Mouse (Mus musculus) induced T-regulatory cell, adult 2 months (primary cell): ENCODE results near the gene Rpl13.
A peak's percentile ranks its signal among the peaks of the same experiment; 100 is the strongest.

Source experiments
- DNase-seq: peaks from one replicate; pipeline ENCODE4 v3.0.0-alpha.2; 2012; ENCODE audit warnings: low read depth

Gene Rpl13

GRCm38 (mm10) chr8:123101735-123102685, at the start of gene Rpl13:
Gene Rpl13, plus strand, starts transcription at chr8:123102350.
- peak; percentile 93 for DNase-seq

- no peak for DNase-seq
Observed at GRCm38 (mm10) chr8:123062721-123063120, 39.4 kb upstream of the Rpl13 start, which contains the start of gene Spg7. Gene Spg7, plus strand, starts transcription at chr8:123062942.

GRCm38 (mm10) chr8:123064072-123064471, 38.1 kb upstream of the Rpl13 start:
- DNase-seq: no peak

DNA sequence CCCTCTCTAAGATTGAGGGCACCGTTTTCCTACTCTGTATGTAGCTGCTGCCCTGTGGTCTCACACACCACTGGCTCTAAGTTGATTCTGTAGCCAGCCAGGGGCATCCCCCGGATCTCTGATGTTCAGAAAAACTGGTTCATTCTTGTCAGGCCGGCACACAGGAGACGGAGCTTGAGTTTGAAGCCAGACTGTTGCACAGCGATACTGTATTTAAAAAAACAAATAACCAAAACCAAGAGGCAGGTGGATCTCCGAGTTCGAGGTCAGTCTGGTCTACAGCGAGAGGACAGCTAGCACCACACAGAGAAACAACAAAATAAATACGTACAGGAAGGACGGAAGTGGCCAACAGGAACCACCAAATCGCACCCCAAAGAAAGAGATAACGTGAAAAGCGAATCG, 37.3 kb upstream of the Rpl13 start:
- no peak for DNase-seq

GRCm38 (mm10) chr8:123065214-123066100, 36.7 kb upstream of the Rpl13 start:
- peak; percentile 97 for DNase-seq

- no peak for DNase-seq
Observed at GRCm38 (mm10) chr8:123066101-123066683, 36.0 kb upstream of the Rpl13 start.

DNA sequence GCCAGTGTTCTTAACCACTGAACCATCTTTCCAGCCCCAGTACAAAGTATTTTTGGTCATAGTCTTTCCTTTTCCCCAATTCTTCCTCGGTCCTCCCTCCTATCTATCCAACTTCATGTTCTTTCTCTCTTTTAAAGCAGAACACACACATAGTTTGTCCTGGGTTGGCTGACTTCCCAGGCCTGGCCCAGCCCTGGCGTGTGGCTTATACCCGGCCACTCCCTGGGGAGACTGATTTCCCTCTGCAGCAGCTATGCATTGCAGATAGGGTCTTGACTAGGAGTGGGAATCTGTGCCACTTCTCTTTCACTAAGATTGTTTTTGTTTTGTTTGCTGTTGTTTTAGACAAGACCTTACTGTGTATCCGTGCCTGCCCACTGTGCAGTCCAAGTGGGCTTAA, 31.0 kb upstream of the Rpl13 start:
- DNase-seq: no peak

- no peak for DNase-seq
Observed at GRCm38 (mm10) chr8:123077213-123077612, 24.9 kb upstream of the Rpl13 start.

GRCm38 (mm10) chr8:123082993-123083392, 19.2 kb upstream of the Rpl13 start:
- no peak for DNase-seq

DNA sequence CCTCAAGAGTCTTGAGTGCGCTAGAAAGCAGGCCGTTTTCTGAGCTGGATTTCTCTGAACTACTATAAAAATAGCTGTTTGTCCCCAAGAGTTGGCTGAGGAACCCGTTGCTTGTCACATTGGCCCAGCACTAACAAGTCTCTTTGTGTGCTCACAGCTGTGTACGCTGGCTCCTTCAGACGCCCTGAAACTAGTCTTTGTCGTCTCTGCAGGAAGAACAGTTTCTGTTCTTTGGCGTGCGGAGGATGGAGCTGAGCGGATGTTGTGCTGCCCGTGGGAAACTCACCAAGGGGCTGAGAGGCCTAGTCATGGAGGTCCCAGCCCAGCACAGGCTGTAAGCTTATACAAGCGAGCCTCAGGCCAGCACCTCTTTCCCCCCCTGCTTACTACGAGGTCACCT, 18.5 kb upstream of the Rpl13 start:
- no peak for DNase-seq

GRCm38 (mm10) chr8:123087289-123087688, 14.9 kb upstream of the Rpl13 start:
- no peak for DNase-seq

GRCm38 (mm10) chr8:123097216-123097615, 4.9 kb upstream of the Rpl13 start:
- DNase-seq: no peak

DNA sequence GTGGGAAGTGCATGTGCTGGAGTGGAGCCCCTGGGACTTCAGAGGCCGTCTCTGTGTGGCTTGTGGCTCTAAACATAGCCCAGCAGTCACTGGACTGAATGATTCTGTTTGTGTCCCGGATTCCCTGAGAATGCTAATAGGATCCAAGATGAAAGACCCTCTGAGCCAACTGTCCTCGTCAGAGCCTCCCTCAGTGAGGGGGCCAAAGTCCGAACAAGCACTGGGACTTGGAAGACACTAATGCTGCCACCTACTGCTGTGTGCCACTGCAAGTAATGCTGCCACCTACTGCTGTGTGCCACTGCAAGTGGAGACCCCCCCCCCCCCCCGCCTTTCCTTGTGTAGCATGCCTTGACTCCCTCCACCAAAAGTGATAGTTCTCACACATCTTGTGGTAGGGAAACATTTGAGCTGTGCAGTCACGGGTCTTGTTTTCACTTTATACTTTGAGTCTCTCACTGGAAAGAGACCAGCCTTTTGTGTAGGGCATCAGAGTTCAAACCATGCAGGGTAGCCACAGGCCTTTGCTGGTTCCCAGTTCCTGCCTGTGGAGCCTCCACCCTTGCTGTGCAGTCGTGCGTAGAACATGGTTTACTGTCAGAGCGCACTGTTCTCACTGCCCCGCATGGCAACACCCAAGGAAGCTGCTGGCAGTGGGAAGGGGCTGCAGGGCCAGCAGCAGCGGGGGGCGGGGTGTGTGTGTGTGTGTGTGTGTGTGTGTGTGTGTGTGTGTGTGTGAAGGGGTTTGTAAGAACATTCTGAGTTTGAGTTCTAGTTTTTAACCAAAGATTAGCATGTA, 4.2 kb upstream of the Rpl13 start:
- no peak for DNase-seq

- DNase-seq: no peak
Observed at GRCm38 (mm10) chr8:123100288-123100687, 1.9 kb upstream of the Rpl13 start.

GRCm38 (mm10) chr8:123101244-123101643, 906 bp upstream of the Rpl13 start:
- DNase-seq: no peak

DNA sequence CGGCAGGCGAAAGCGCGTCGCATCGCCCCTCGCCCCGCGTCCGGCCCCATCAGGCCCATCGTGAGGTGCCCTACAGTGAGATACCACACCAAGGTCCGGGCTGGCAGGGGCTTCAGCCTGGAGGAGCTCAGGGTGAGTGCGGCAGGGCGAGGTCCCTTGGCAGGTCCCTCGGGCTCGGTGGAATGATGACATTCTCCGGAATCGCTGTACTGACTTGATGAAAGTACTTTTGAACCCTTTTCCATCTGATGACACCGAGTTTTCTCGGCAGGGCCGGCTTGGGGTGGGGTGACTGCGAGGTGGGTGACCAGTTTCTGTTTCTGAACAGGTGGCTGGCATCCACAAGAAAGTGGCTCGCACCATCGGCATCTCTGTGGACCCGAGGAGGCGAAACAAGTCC, 705 bp downstream of the Rpl13 start:
- DNase-seq: peak; percentile 51

DNA sequence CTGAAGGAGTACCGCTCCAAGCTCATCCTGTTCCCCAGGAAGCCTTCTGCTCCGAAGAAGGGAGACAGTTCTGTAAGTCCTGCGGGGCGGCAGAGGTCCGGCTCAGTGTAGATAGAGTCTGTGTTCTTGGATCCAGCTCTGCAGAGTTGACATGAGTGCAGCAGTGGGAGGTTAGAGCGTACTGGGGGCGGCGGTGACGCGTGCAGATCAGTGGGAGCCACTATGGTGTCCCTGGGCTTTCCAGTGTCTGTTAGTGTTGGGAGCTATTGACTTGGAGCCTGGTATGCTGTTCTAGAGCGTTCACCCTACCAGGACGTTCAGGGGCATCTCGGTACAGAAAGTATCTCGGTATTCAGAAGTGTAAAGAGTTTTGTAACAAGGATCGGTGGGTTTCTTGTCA, 1.1 kb downstream of the Rpl13 start:
- DNase-seq: peak; percentile 46

GRCm38 (mm10) chr8:123104046-123104767, 2.1 kb downstream of the Rpl13 start:
- DNase-seq: peak; percentile 20

DNA sequence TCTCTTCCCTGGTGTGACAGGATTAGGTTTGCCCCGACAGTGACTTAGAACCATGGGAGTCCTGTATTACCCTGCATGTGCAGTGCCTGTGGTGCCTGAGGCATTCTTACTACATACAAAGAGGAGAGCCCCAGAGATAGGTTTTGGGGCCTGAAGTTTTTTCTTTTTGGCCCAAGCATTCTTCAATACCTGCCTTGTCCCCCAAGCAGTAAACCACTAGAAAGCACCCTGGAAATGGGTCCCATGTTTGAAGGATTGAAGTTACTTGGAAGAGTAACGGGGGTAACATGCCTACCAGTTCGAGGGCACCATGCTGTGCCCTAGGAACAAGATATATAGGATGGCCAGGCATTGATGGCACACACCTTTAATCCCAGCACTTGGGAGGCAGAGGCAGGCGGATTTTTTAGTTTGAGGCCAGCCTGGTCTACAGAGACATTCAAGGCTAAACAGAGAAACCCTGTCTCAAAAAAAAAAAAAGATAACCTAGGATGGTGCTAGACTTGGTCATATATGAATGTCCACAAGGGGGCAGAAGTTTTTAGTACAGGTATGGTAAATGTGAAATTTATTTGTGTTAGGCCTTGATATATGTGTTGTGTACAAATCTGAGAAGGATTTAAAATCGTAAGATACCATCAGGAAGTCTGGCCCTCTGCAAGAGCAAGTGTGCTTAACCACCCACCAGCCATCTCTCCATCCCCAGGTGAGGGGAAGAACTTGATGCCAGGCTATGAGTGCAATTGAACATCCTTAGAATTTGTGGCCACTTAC, 3.6 kb downstream of the Rpl13 start:
- DNase-seq: peak; percentile 85

DNA sequence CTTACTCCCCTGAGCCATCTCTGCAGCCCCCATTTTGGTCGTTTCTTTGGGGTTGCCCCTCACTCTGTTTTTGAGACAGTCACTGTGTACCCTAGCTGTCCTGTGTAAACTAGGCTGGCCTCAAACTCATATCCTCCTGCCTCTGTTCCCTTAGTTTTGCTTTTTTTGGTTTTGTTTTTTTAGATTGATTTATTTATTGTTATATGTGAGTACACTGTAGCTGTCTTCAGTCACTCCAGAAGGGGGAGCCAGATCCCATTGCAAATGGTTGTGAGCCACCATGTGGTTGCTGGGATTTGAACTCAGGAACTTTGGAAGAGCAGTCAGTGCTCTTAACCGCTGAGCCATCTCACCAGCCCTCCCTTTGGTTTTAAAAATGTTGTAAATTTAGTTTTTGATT, 4.4 kb downstream of the Rpl13 start:
- DNase-seq: peak; percentile 72
